Mouse (Mus musculus) lung, postnatal 0 days (tissue): ENCODE results near the gene Gatb.

Experiments
- CTCF ChIP-seq: IDR thresholded peaks from 2 replicates; pipeline ENCODE4 v1.5.1; 2016; ENCODE audit warnings: antibody characterized with exemption, mild to moderate bottlenecking
- EP300 ChIP-seq: IDR thresholded peaks from 2 replicates; pipeline ENCODE4 v1.6.1; 2016; ENCODE audit warnings: antibody characterized with exemption, mild to moderate bottlenecking, control low read depth

- no peak for TF ChIP-seq CTCF
- no peak for TF ChIP-seq EP300
Measured at GRCm38 (mm10) chr3:85655538-85655937, 81.6 kb downstream of the Gatb start.
